Mouse (Mus musculus) Muller cell, postnatal 12 days (primary cell): ENCODE measurements around the gene Mylk4.

Source experiments
- DNase-seq: peaks from one replicate; pipeline ENCODE4 v3.0.0-alpha.2; 2015; ENCODE audit errors: inconsistent ontology term

Mylk4 gene

GRCm38 (mm10) chr13:32797085-32797484, 13.3 kb upstream of the Mylk4 start:
- DNase-seq: no peak

- no peak for DNase-seq
Measured at GRCm38 (mm10) chr13:32795166-32795565, 11.4 kb upstream of the Mylk4 start.

GRCm38 (mm10) chr13:32794619-32795018, 10.9 kb upstream of the Mylk4 start:
- DNase-seq: no peak

GRCm38 (mm10) chr13:32789781-32790180, 6.0 kb upstream of the Mylk4 start:
- DNase-seq: no peak

GRCm38 (mm10) chr13:32787584-32787983, 3.8 kb upstream of the Mylk4 start:
- no peak for DNase-seq

- no peak for DNase-seq
Measured at GRCm38 (mm10) chr13:32783055-32783454, 699 bp downstream of the Mylk4 start.

GRCm38 (mm10) chr13:32778861-32779260, 4.9 kb downstream of the Mylk4 start:
- DNase-seq: no peak

GRCm38 (mm10) chr13:32776350-32776749, 7.4 kb downstream of the Mylk4 start:
- DNase-seq: no peak

GRCm38 (mm10) chr13:32775889-32776288, 7.9 kb downstream of the Mylk4 start:
- no peak for DNase-seq

- DNase-seq: peak; percentile 89
Measured at GRCm38 (mm10) chr13:32769960-32770359, 13.8 kb downstream of the Mylk4 start.

- peak; percentile 32 for DNase-seq
Measured at GRCm38 (mm10) chr13:32768104-32768503, 15.7 kb downstream of the Mylk4 start.

GRCm38 (mm10) chr13:32764448-32764847, 19.3 kb downstream of the Mylk4 start:
- no peak for DNase-seq

GRCm38 (mm10) chr13:32763141-32763540, 20.6 kb downstream of the Mylk4 start:
- no peak for DNase-seq

- DNase-seq: no peak
Measured at GRCm38 (mm10) chr13:32760795-32761194, 23.0 kb downstream of the Mylk4 start.

GRCm38 (mm10) chr13:32759036-32759435, 24.7 kb downstream of the Mylk4 start:
- DNase-seq: no peak

GRCm38 (mm10) chr13:32752066-32752657, 31.6 kb downstream of the Mylk4 start:
- DNase-seq: peak; percentile 24

GRCm38 (mm10) chr13:32750507-32750906, 33.2 kb downstream of the Mylk4 start:
- DNase-seq: no peak

- DNase-seq: no peak
Measured at GRCm38 (mm10) chr13:32748421-32748820, 35.3 kb downstream of the Mylk4 start.

GRCm38 (mm10) chr13:32741161-32741560, 42.6 kb downstream of the Mylk4 start:
- no peak for DNase-seq

GRCm38 (mm10) chr13:32731283-32731682, 52.5 kb downstream of the Mylk4 start:
- DNase-seq: peak; percentile 35

- no peak for DNase-seq
Measured at GRCm38 (mm10) chr13:32724606-32725005, 59.1 kb downstream of the Mylk4 start.

GRCm38 (mm10) chr13:32721717-32722116, 62.0 kb downstream of the Mylk4 start:
- peak; percentile 90 for DNase-seq

GRCm38 (mm10) chr13:32719284-32719683, 64.5 kb downstream of the Mylk4 start:
- no peak for DNase-seq

GRCm38 (mm10) chr13:32717709-32718108, 66.0 kb downstream of the Mylk4 start:
- DNase-seq: no peak
